Mouse (Mus musculus): Measurements from ENCODE around the gene Dbp.

Dbp gene

GRCm38 (mm10) chr7:45695098-45695497 is 9.8 kb upstream of the Dbp start:
- no peak for DNase-seq (ENCODE audit: low spot score)

GRCm38 (mm10) chr7:45697894-45698293 is 7.0 kb upstream of the Dbp start:
- no peak for DNase-seq (ENCODE audit: low spot score)

GRCm38 (mm10) chr7:45699523-45700141 is 5.3 kb upstream of the Dbp start, which contains the start of gene Car11:
Gene Car11 (plus strand): TSS chr7:45699843.
- DNase-seq (ENCODE audit: low spot score): no peak

GRCm38 (mm10) chr7:45700301-45701015 is 4.4 kb upstream of the Dbp start:
- no peak for DNase-seq (ENCODE audit: low spot score)

GRCm38 (mm10) chr7:45701072-45701471 is 3.8 kb upstream of the Dbp start:
- DNase-seq (ENCODE audit: low spot score): no peak

- DNase-seq (ENCODE audit: low spot score): no peak
These were observed 3.3 kb upstream of the Dbp start for GRCm38 (mm10) chr7:45701607-45702006.

GRCm38 (mm10) chr7:45702316-45702715 is 2.6 kb upstream of the Dbp start:
- no peak for DNase-seq (ENCODE audit: low spot score)

- no peak for DNase-seq (ENCODE audit: low spot score)
These were observed 1.9 kb upstream of the Dbp start for GRCm38 (mm10) chr7:45702809-45703520.

GRCm38 (mm10) chr7:45703521-45704033 is 1.3 kb upstream of the Dbp start:
- DNase-seq (ENCODE audit: low spot score): no peak

- no peak for DNase-seq (ENCODE audit: low spot score)
These were observed 785 bp upstream of the Dbp start for GRCm38 (mm10) chr7:45704046-45704559.

GRCm38 (mm10) chr7:45705443-45705864 is 566 bp downstream of the Dbp start:
- DNase-seq (ENCODE audit: low spot score): no peak

GRCm38 (mm10) chr7:45705873-45706281 is 989 bp downstream of the Dbp start:
- DNase-seq (ENCODE audit: low spot score): peak; percentile 74

GRCm38 (mm10) chr7:45706721-45707241 is 1.9 kb downstream of the Dbp start:
- peak; percentile 88 for DNase-seq (ENCODE audit: low spot score)

- peak; percentile 97 for DNase-seq (ENCODE audit: low spot score)
These were observed 2.6 kb downstream of the Dbp start for GRCm38 (mm10) chr7:45707375-45707967.

GRCm38 (mm10) chr7:45708221-45708761 is 3.4 kb downstream of the Dbp start:
- DNase-seq (ENCODE audit: low spot score): no peak

GRCm38 (mm10) chr7:45709036-45709435 is 4.1 kb downstream of the Dbp start:
- no peak for DNase-seq (ENCODE audit: low spot score)

- no peak for DNase-seq (ENCODE audit: low spot score)
These were observed 4.9 kb downstream of the Dbp start for GRCm38 (mm10) chr7:45709677-45710355.

GRCm38 (mm10) chr7:45710477-45711191 is 5.7 kb downstream of the Dbp start:
- DNase-seq (ENCODE audit: low spot score): no peak

GRCm38 (mm10) chr7:45711316-45712021 is 6.6 kb downstream of the Dbp start:
- DNase-seq (ENCODE audit: low spot score): no peak

All from ovary, postnatal 14 days (tissue).